Mouse (Mus musculus) MEL (cell line): ENCODE measurements around the gene Tmem126a. TPM values are rescaled to one million over a fixed set of nuclear protein-coding genes. Genes with fewer than 3 reads are reported as not detected.

ENCODE experiments used
- DNase-seq: peaks from one replicate; pipeline ENCODE4 v3.0.0; 2011; ENCODE audit warnings: low read depth, low spot score
- H3K27ac ChIP-seq: 2 replicates; pipeline ENCODE4 v1.5.1; 2012; ENCODE audit warnings: low read depth, mild to moderate bottlenecking, control low read depth, low read length, moderate library complexity; ENCODE audit not compliant: control insufficient read depth
- H3K27me3 ChIP-seq, 2 experiments: fragments of 150-350 bp in 1 of 2; sonication (generic) in 1 of 2; 2 replicates each; pipeline ENCODE4 v1.6.1; 2012; ENCODE audit warnings: low read length in 2 of 2, mild to moderate bottlenecking in 2 of 2, improper control_type of control experiment in 1 of 2, moderate library complexity in 1 of 2; ENCODE audit not compliant: insufficient read depth in 2 of 2, control insufficient read depth in 1 of 2
- H3K36me3 ChIP-seq, 2 experiments: 2 replicates each; pipeline ENCODE4 v1.6.1; 2012 to 2014; ENCODE audit warnings: low read length in 2 of 2, improper control_type of control experiment in 1 of 2, inconsistent platforms in 1 of 2, mild to moderate bottlenecking in 1 of 2; ENCODE audit not compliant: insufficient read depth in 2 of 2, control insufficient read depth in 1 of 2
- H3K4me1 ChIP-seq, 2 experiments: fragments of 150-350 bp in 1 of 2; sonication (generic) in 1 of 2; 2 replicates each; pipeline ENCODE4 v1.6.1; 2012; ENCODE audit warnings: low read length in 2 of 2, improper control_type of control experiment in 1 of 2, mild to moderate bottlenecking in 1 of 2; ENCODE audit not compliant: insufficient read depth in 2 of 2, control insufficient read depth in 1 of 2
- H3K4me3 ChIP-seq, 2 experiments: fragments of 150-350 bp in 1 of 2; sonication (generic) in 1 of 2; 2 replicates each; pipeline ENCODE4 v1.5.1; 2012; ENCODE audit warnings: low read depth in 2 of 2, low read length in 2 of 2, mild to moderate bottlenecking in 2 of 2, moderate library complexity in 2 of 2, control low read depth in 1 of 2, improper control_type of control experiment in 1 of 2; ENCODE audit not compliant: control insufficient read depth in 1 of 2, insufficient read depth in 1 of 2
- H3K79me2 ChIP-seq: 2 replicates; pipeline ENCODE4 v1.6.1; 2012; ENCODE audit warnings: mild to moderate bottlenecking, low read length, moderate library complexity; ENCODE audit not compliant: control insufficient read depth, poor library complexity, insufficient read depth
- H3K9ac ChIP-seq: 2 replicates; pipeline ENCODE4 v1.6.1; 2012; ENCODE audit warnings: low read depth, mild to moderate bottlenecking, control low read depth, low read length, moderate library complexity; ENCODE audit not compliant: control insufficient read depth, poor library complexity, severe bottlenecking
- H3K9me3 ChIP-seq: fragments of 150-350 bp; sonication (generic); replicated peaks from 2 replicates; pipeline ENCODE4 v1.6.1; 2012; ENCODE audit warnings: mild to moderate bottlenecking, low read length, improper control_type of control experiment, moderate library complexity; ENCODE audit not compliant: insufficient read depth
- BHLHE40 ChIP-seq: IDR thresholded peaks from 2 replicates; pipeline ENCODE4 v1.6.1; 2012; ENCODE audit warnings: low read depth, mild to moderate bottlenecking, inconsistent platforms, low read length, improper control_type of control experiment, borderline replicate concordance
- CHD1 ChIP-seq: IDR thresholded peaks from 2 replicates; pipeline ENCODE4 v1.6.1; 2012; ENCODE audit warnings: low read depth, mild to moderate bottlenecking, inconsistent platforms, low read length, improper control_type of control experiment
- CHD2 ChIP-seq: IDR thresholded peaks from 2 replicates; pipeline ENCODE4 v1.6.1; 2011; ENCODE audit warnings: low read length, improper control_type of control experiment
- CTCF ChIP-seq, 3 experiments: IDR thresholded peaks in 2 of 3; conservative IDR thresholded peaks in 1 of 3; 2 replicates each; pipeline ENCODE4 v1.5.1; 2011 to 2012; ENCODE audit warnings: low read length in 3 of 3, low read depth in 2 of 3, mild to moderate bottlenecking in 2 of 3, improper control_type of control experiment in 1 of 3, inconsistent platforms in 1 of 3, mixed read lengths in 1 of 3, moderate library complexity in 1 of 3; ENCODE audit not compliant: control insufficient read depth in 1 of 3, insufficient read depth in 1 of 3, poor library complexity in 1 of 3, severe bottlenecking in 1 of 3
- E2F4 ChIP-seq: IDR thresholded peaks from 2 replicates; pipeline ENCODE4 v1.6.1; 2011; ENCODE audit warnings: low read depth, low read length, improper control_type of control experiment, borderline replicate concordance
- ELF1 ChIP-seq: IDR thresholded peaks from 2 replicates; pipeline ENCODE4 v1.6.1; 2014; ENCODE audit warnings: low read depth, mild to moderate bottlenecking, inconsistent platforms, low read length, improper control_type of control experiment, moderate library complexity
- EP300 ChIP-seq, 2 experiments: IDR thresholded peaks; 2 replicates each; pipeline ENCODE4 v1.6.1; 2011; ENCODE audit warnings: improper control_type of control experiment in 2 of 2, low read length in 2 of 2, low read depth in 1 of 2, mild to moderate bottlenecking in 1 of 2
- GABPA ChIP-seq: IDR thresholded peaks from 2 replicates; pipeline ENCODE4 v1.6.1; 2012; ENCODE audit warnings: low read depth, mild to moderate bottlenecking, inconsistent platforms, low read length, improper control_type of control experiment, moderate library complexity
- GATA1 ChIP-seq: IDR thresholded peaks from 2 replicates; pipeline ENCODE4 v1.6.1; 2011; ENCODE audit warnings: low read depth, low read length, improper control_type of control experiment
- HCFC1 ChIP-seq: IDR thresholded peaks from 2 replicates; pipeline ENCODE4 v1.6.1; 2012; ENCODE audit warnings: low read depth, mild to moderate bottlenecking, inconsistent platforms, low read length, improper control_type of control experiment, moderate library complexity
- KAT2A ChIP-seq: conservative IDR thresholded peaks from 2 replicates; pipeline ENCODE4 v1.6.1; 2012; ENCODE audit warnings: low read depth, low read length, improper control_type of control experiment, inconsistent platforms
- MAFK ChIP-seq: IDR thresholded peaks from 2 replicates; pipeline ENCODE4 v1.6.1; 2011; ENCODE audit warnings: low read depth, mild to moderate bottlenecking, low read length, improper control_type of control experiment, borderline replicate concordance
- MAX ChIP-seq: IDR thresholded peaks from 2 replicates; pipeline ENCODE4 v1.6.1; 2011; ENCODE audit warnings: low read length, improper control_type of control experiment
- MAZ ChIP-seq: IDR thresholded peaks from 2 replicates; pipeline ENCODE4 v1.6.1; 2012; ENCODE audit warnings: low read depth, mild to moderate bottlenecking, inconsistent platforms, low read length, improper control_type of control experiment
- MEF2A ChIP-seq: IDR thresholded peaks from 2 replicates; pipeline ENCODE4 v1.6.1; 2014; ENCODE audit warnings: low read depth, mild to moderate bottlenecking, inconsistent platforms, low read length, improper control_type of control experiment; ENCODE audit not compliant: poor library complexity, insufficient replicate concordance, severe bottlenecking; ENCODE audit errors: extremely low read depth
- MXI1 ChIP-seq: IDR thresholded peaks from 2 replicates; pipeline ENCODE4 v1.6.1; 2011; ENCODE audit warnings: mild to moderate bottlenecking, low read depth, low read length, improper control_type of control experiment
- MYB ChIP-seq: IDR thresholded peaks from 2 replicates; pipeline ENCODE4 v1.6.1; 2011; ENCODE audit warnings: mild to moderate bottlenecking, low read depth, low read length, improper control_type of control experiment
- MYC ChIP-seq: IDR thresholded peaks from 2 replicates; pipeline ENCODE4 v1.6.1; 2011; ENCODE audit warnings: low read depth, mild to moderate bottlenecking, low read length, improper control_type of control experiment, moderate library complexity
- NELFE ChIP-seq: IDR thresholded peaks from 2 replicates; pipeline ENCODE4 v1.6.1; 2011; ENCODE audit warnings: low read depth, low read length, improper control_type of control experiment
- NRF1 ChIP-seq: IDR thresholded peaks from 2 replicates; pipeline ENCODE4 v1.6.1; 2014; ENCODE audit warnings: low read depth, mild to moderate bottlenecking, inconsistent platforms, low read length, improper control_type of control experiment, moderate library complexity; ENCODE audit not compliant: poor library complexity, insufficient read depth, severe bottlenecking
- POLR2A ChIP-seq, 2 experiments: IDR thresholded peaks; 2 replicates each; pipeline ENCODE4 v1.6.1; 2011 to 2012; ENCODE audit warnings: low read length in 2 of 2, mild to moderate bottlenecking in 2 of 2, control low read depth in 1 of 2, improper control_type of control experiment in 1 of 2, low read depth in 1 of 2, moderate library complexity in 1 of 2; ENCODE audit not compliant: control insufficient read depth in 1 of 2, insufficient read depth in 1 of 2, poor library complexity in 1 of 2
- POLR2AphosphoS2 ChIP-seq: IDR thresholded peaks from 2 replicates; pipeline ENCODE4 v1.6.1; 2011; ENCODE audit warnings: low read length, improper control_type of control experiment
- POLR2AphosphoS5 ChIP-seq: IDR thresholded peaks from 2 replicates; pipeline ENCODE4 v1.6.1; 2012; ENCODE audit warnings: low read depth, borderline replicate concordance, mild to moderate bottlenecking, inconsistent platforms, low read length, moderate library complexity, mixed read lengths
- RAD21 ChIP-seq: IDR thresholded peaks from 2 replicates; pipeline ENCODE4 v1.6.1; 2011; ENCODE audit warnings: mild to moderate bottlenecking, low read depth, low read length, improper control_type of control experiment
- SIN3A ChIP-seq: IDR thresholded peaks from 2 replicates; pipeline ENCODE4 v1.6.1; 2012; ENCODE audit warnings: low read length, improper control_type of control experiment, inconsistent platforms
- SMC3 ChIP-seq: IDR thresholded peaks from 2 replicates; pipeline ENCODE4 v1.6.1; 2011; ENCODE audit warnings: low read depth, low read length, improper control_type of control experiment
- TBP ChIP-seq: IDR thresholded peaks from 2 replicates; pipeline ENCODE4 v1.8.0; 2011; ENCODE audit warnings: low read depth, low read length, improper control_type of control experiment
- TCF12 ChIP-seq: IDR thresholded peaks from 2 replicates; pipeline ENCODE4 v1.6.1; 2014; ENCODE audit warnings: low read depth, mild to moderate bottlenecking, inconsistent platforms, low read length, improper control_type of control experiment, moderate library complexity
- UBTF ChIP-seq: IDR thresholded peaks from 2 replicates; pipeline ENCODE4 v1.6.1; 2012; ENCODE audit warnings: low read depth, mild to moderate bottlenecking, inconsistent platforms, low read length, improper control_type of control experiment, moderate library complexity, borderline replicate concordance; ENCODE audit not compliant: insufficient read depth
- USF1 ChIP-seq: IDR thresholded peaks from 2 replicates; pipeline ENCODE4 v1.6.1; 2014; ENCODE audit warnings: low read depth, mild to moderate bottlenecking, inconsistent platforms, low read length, improper control_type of control experiment, moderate library complexity
- USF2 ChIP-seq, 2 experiments: IDR thresholded peaks; 2 replicates each; pipeline ENCODE4 v1.6.1; 2011 to 2012; ENCODE audit warnings: improper control_type of control experiment in 2 of 2, low read length in 2 of 2, borderline replicate concordance in 1 of 2, inconsistent platforms in 1 of 2, low read depth in 1 of 2, mild to moderate bottlenecking in 1 of 2; ENCODE audit not compliant: insufficient read depth in 1 of 2
- ZC3H11A ChIP-seq: IDR thresholded peaks from 2 replicates; pipeline ENCODE4 v1.6.1; 2012; ENCODE audit warnings: low read depth, mild to moderate bottlenecking, inconsistent platforms, low read length, improper control_type of control experiment
- ZKSCAN1 ChIP-seq: IDR thresholded peaks from 2 replicates; pipeline ENCODE4 v1.6.1; 2012; ENCODE audit warnings: low read depth, mild to moderate bottlenecking, inconsistent platforms, low read length, improper control_type of control experiment, moderate library complexity
- ZMIZ1 ChIP-seq: IDR thresholded peaks from 2 replicates; pipeline ENCODE4 v1.6.1; 2012; ENCODE audit warnings: low read depth, mild to moderate bottlenecking, inconsistent platforms, low read length, improper control_type of control experiment, moderate library complexity
- ZNF384 ChIP-seq: IDR thresholded peaks from 2 replicates; pipeline ENCODE4 v1.6.1; 2012; ENCODE audit warnings: low read depth, mild to moderate bottlenecking, inconsistent platforms, low read length, improper control_type of control experiment
- polyA plus RNA-seq, 2 experiments: library from polyadenylated mRNA; stranded (reverse) in 1 of 2; unstranded in 1 of 2; fragments of >175 nt in 1 of 2; fragments of >200 nt in 1 of 2; gene quantifications; 2 replicates each; pipeline versions ENCODE4 v1.2.1 to v1.2.4; 2012; ENCODE audit warnings: low replicate concordance in 2 of 2, low read depth in 1 of 2; ENCODE audit not compliant: insufficient read length in 2 of 2, insufficient read depth in 1 of 2, missing spikeins in 1 of 2
- total RNA-seq: library from RNA; depleted of rRNA; stranded (reverse); fragments of 300-350 nt; gene quantifications from 2 replicates; pipeline ENCODE4 v1.2.3, GENCODE M21; 2012; rRNA removed

The Tmem126a gene
- 10.3 and 14.3 TPM in 2 replicates for total RNA-seq
- 10 to 100 TPM in 1 of 2 experiments, not detected in 1; 11.9 TPM for polyA plus RNA-seq

- H3K27me3 ChIP-seq: no peaks in the 10 kb centered on the region
- peak; percentile 90 for DNase-seq
- H3K4me1 ChIP-seq: peaks cover 2 to 3% of the 10 kb centered on the region in 2 experiments; a peak in 3 of 4 replicates
- peak within 1 kb of the TSS; percentile 62 to 78 for H3K4me3 ChIP-seq
- peak within 1 kb of the TSS; percentile 79 for H3K9ac ChIP-seq
- peaks cover 0 to 18% of the 10 kb centered on the region in 2 experiments; a peak in 3 of 4 replicates for H3K36me3 ChIP-seq
- H3K79me2 ChIP-seq: peaks cover 3% of the 10 kb centered on the region; the same call in 1 of the 2 replicates
- no peaks in the 10 kb centered on the region for H3K9me3 ChIP-seq
- peak within 1 kb of the TSS; percentile 58 for H3K27ac ChIP-seq
- TF ChIP-seq EP300 (IDR thresholded peaks at IDR 0.05; ENCODE audit: low read depth in 1 of 2, low read length in 2 of 2) (no peak), BHLHE40 (peak; percentile 80), RAD21 (no peak), KAT2A (no peak), MAZ (no peak), E2F4 (no peak), ELF1 (peak; percentile 63; the same call in 1 of the 2 replicates), USF2 (IDR thresholded peaks at IDR 0.05; ENCODE audit: borderline replicate concordance in 1 of 2, insufficient read depth in 1 of 2, low read depth in 1 of 2, low read length in 2 of 2) (peak; percentile 11 to 60; a peak in 2 of 4 replicates), POLR2AphosphoS5 (no peak), ZMIZ1 (peak; percentile 84), TBP (peak; percentile 68), MAX (peak; percentile 79), SMC3 (no peak), MYC (no peak), NRF1 (no peak), POLR2AphosphoS2 (peak; percentile 93), CHD1 (0 out of 2 replicates have a peak, but pooled peaks have one; percentile 32), ZNF384 (no peak), GATA1 (no peak), HCFC1 (peak; percentile 73), GABPA (no peak), TCF12 (peak; percentile 39; the same call in 1 of the 2 replicates), ZC3H11A (no peak), ZKSCAN1 (peak; percentile 55), MXI1 (peak; percentile 72), MEF2A (no peak), CHD2 (no peak; the same call in 1 of the 2 replicates), CTCF (IDR thresholded peaks at IDR 0.05 in 2 of 3, conservative IDR thresholded peaks at IDR 0.05 in 1 of 3; ENCODE audit: control insufficient read depth in 1 of 3, insufficient read depth in 1 of 3, low read depth in 2 of 3, low read length in 3 of 3, poor library complexity in 1 of 3, severe bottlenecking in 1 of 3) (no peak), MAFK (no peak; the same call in 1 of the 2 replicates), SIN3A (peak; percentile 35), NELFE (peak; percentile 63), USF1 (peak; percentile 93), MYB (0 out of 2 replicates have a peak, but pooled peaks have one; percentile 21), UBTF (no peak), POLR2A (IDR thresholded peaks at IDR 0.05; ENCODE audit: control insufficient read depth in 1 of 2, insufficient read depth in 1 of 2, low read depth in 1 of 2, low read length in 2 of 2, poor library complexity in 1 of 2) (peak; percentile 74 to 83)
These were observed at the start of gene Tmem126a for GRCm38 (mm10) chr7:90456845-90457468. TSS of gene Tmem126a (minus strand) at chr7:90457229.
